8 mouse cellular contexts compared by ENCODE assay signal in genomic region chr7:6397996-6398975, GRCm38 (mm10). TPM values are rescaled to one million over a fixed set of nuclear protein-coding genes. Genes with fewer than 3 reads are reported as not detected.
A peak's percentile ranks its signal among the peaks of the same experiment; 100 is the strongest.
DNase-seq lines count a peak whose midpoint lies in the region; TF ChIP-seq lines count a peak whose summit lies in the region.

TSS of gene Smim17 (plus strand) at chr7:6398715.

- no peaks in the 10 kb centered on the region; the same call in 1 of the 2 replicates for H3K36me3 ChIP-seq in heart, adult 2 months (ENCODE audit: control insufficient read depth, insufficient read depth, low read length)
- H3K36me3 ChIP-seq in limb, embryonic 10.5 days = peaks cover 24% of the 10 kb centered on the region
- H3K36me3 ChIP-seq in midbrain, embryonic 10.5 days = peaks cover 23% of the 10 kb centered on the region

- no peaks in the 10 kb centered on the region; the same call in 1 of the 2 replicates for H3K4me1 ChIP-seq in heart, adult 2 months (ENCODE audit: control insufficient read depth, insufficient read depth, low read length)
- H3K4me1 ChIP-seq in limb, embryonic 10.5 days = 0 out of 2 replicates have a peak, but pooled peaks cover 4% of the 10 kb centered on the region
- H3K4me1 ChIP-seq in midbrain, embryonic 10.5 days = peaks cover 12% of the 10 kb centered on the region

- peak; percentile 28 for DNase-seq in urinary bladder, postnatal 14 days (ENCODE audit: low spot score)
- no peak for DNase-seq in urinary bladder, adult 18-20 months (ENCODE audit: low spot score in 2 of 2)
- peak; percentile 55 for DNase-seq in embryo, embryonic 9.5 days (ENCODE audit: extremely low spot score)
- peak; percentile 39 to 53 for DNase-seq in heart, adult 2 months
- peak; percentile 42 for DNase-seq in kidney, adult 18-20 months
- peak; percentile 54 for DNase-seq in limb, embryonic 10.5 days (ENCODE audit: low spot score)
- DNase-seq in midbrain, embryonic 10.5 days (ENCODE audit: low spot score) = peak; percentile 59
- peak; percentile 72 for DNase-seq in right cerebral cortex, postnatal 25 days

- TF ChIP-seq CTCF in heart, adult 2 months (IDR thresholded peaks at IDR 0.05) = no peak

- 25% methylated on average over 25 of the region's 25 CpGs for WGBS in heart, adult 2 months
- WGBS in limb, embryonic 10.5 days = 25% methylated on average over 25 of the region's 25 CpGs
- WGBS in midbrain, embryonic 10.5 days = 30% methylated on average over 25 of the region's 25 CpGs

- no peaks in the 10 kb centered on the region for H3K9me3 ChIP-seq in limb, embryonic 10.5 days (replicated peaks)
- no peaks in the 10 kb centered on the region; the same call in 1 of the 2 replicates for H3K9me3 ChIP-seq in midbrain, embryonic 10.5 days (replicated peaks)

- TF ChIP-seq POLR2A in heart, adult 2 months (IDR thresholded peaks at IDR 0.05; ENCODE audit: insufficient read depth, low read depth, low read length) = 0 out of 2 replicates have a peak, but pooled peaks have one; percentile 24

- peak within 1 kb of the TSS; percentile 39 for H3K9ac ChIP-seq in heart, adult 2 months (ENCODE audit: low read depth, low read length)

- no peaks in the 10 kb centered on the region for H3K79me2 ChIP-seq in heart, adult 2 months (replicated peaks; ENCODE audit: control insufficient read depth, insufficient read depth, low read length)

- H3K4me3 ChIP-seq in heart, adult 2 months = peak within 1 kb of the TSS; percentile 39
- H3K4me3 ChIP-seq in limb, embryonic 10.5 days = peak within 1 kb of the TSS; percentile 60
- peak within 1 kb of the TSS; percentile 58 for H3K4me3 ChIP-seq in midbrain, embryonic 10.5 days

- intact Hi-C loops in heart, adult 2 months (cut with DNase I) = loop anchor here (1.0 kb wide), 1 partner anchor 15 kb away; the partner anchor contains the start of gene Zfp28

- no peaks in the 10 kb centered on the region for H3K27me3 ChIP-seq in heart, adult 2 months (ENCODE audit: control insufficient read depth, insufficient read depth, low read length)
- no peaks in the 10 kb centered on the region for H3K27me3 ChIP-seq in limb, embryonic 10.5 days (ENCODE audit: low read depth, poor library complexity, severe bottlenecking)
- no peaks in the 10 kb centered on the region for H3K27me3 ChIP-seq in midbrain, embryonic 10.5 days (ENCODE audit: low read depth, poor library complexity, severe bottlenecking)

- no peak for TF ChIP-seq EP300 in heart, adult 2 months (IDR thresholded peaks at IDR 0.05; ENCODE audit: insufficient read depth, low read depth, low read length)

- H3K27ac ChIP-seq in heart, adult 2 months = no peak within 1 kb of the TSS
- 0 out of 2 replicates have a peak within 1 kb of the TSS, but pooled peaks have one; percentile 28 for H3K27ac ChIP-seq in limb, embryonic 10.5 days
- H3K27ac ChIP-seq in midbrain, embryonic 10.5 days (replicated peaks) = peak within 1 kb of the TSS; percentile 71; the same call in 1 of the 2 replicates

RNA-seq across cellular contexts. Expression of gene Smim17, which starts in this region (rescaled TPM):
- total RNA-seq in heart, adult 2 months (2021) = not detected
- not detected in 2 replicates for polyA plus RNA-seq in heart, adult 2 months (2012; rRNA removed)
- 0.09 and 0.34 TPM in 2 replicates for polyA plus RNA-seq in limb, embryonic 10.5 days (2016; fragmentation: Nextera tagmentation; extraction: Ambion mirVana)
- polyA plus RNA-seq in midbrain, embryonic 10.5 days (2016; fragmentation: Nextera tagmentation; extraction: Ambion mirVana) = 0.48 and 0.91 TPM in 2 replicates

Comparison
In these comparisons a context has a peak if more than half of its experiments do, and no peak if none do; other contexts are left out.
1. DNase-seq: peak in urinary bladder, postnatal 14 days (single experiment), embryo, embryonic 9.5 days (single experiment), kidney, adult 18-20 months (single experiment) and right cerebral cortex, postnatal 25 days (single experiment); none in urinary bladder, adult 18-20 months (0 of 2).
2. Peak in DNase-seq, H3K4me3 ChIP-seq and H3K9ac ChIP-seq in heart, adult 2 months; RNA of the gene not detected or under 1 TPM.
3. Peak in DNase-seq, H3K4me3 ChIP-seq and H3K27ac ChIP-seq in limb, embryonic 10.5 days; RNA of the gene not detected or under 1 TPM.
4. Peak in DNase-seq, H3K4me3 ChIP-seq and H3K27ac ChIP-seq in midbrain, embryonic 10.5 days; RNA of the gene not detected or under 1 TPM.
5. Peak in every context shown above with its lines, with median percentiles within 50 percentile points of each other: H3K4me3 ChIP-seq.